Mouse (Mus musculus): ENCODE measurements around the gene Mrpl28. TPM values are rescaled to one million over a fixed set of nuclear protein-coding genes. Genes with fewer than 3 reads are reported as not detected.

The Mrpl28 gene
- polyA plus RNA-seq, 1 experiment from 2014 or later: 195 TPM

Other genes starting within 250 kb of the Mrpl28 start
- gene Mettl26, start 248.4 kb upstream of the Mrpl28 start, polyA plus RNA-seq (2015; fragmentation: Nextera tagmentation; extraction: Ambion mirVana): 29.3 and 35.1 TPM in 2 replicates
- gene Wfikkn1, start 242.6 kb upstream of the Mrpl28 start, polyA plus RNA-seq (2015; fragmentation: Nextera tagmentation; extraction: Ambion mirVana): 0.24 and 0.28 TPM in 2 replicates
- gene Rab40c, start 203.8 kb upstream of the Mrpl28 start, polyA plus RNA-seq (2015; fragmentation: Nextera tagmentation; extraction: Ambion mirVana): 12.1 and 18.0 TPM in 2 replicates
- gene Pigq, start 178.6 kb upstream of the Mrpl28 start, polyA plus RNA-seq (2015; fragmentation: Nextera tagmentation; extraction: Ambion mirVana): 52.9 and 63.0 TPM in 2 replicates
- 0.08 and 0.16 TPM in 2 replicates for gene Nhlrc4, start 178.5 kb upstream of the Mrpl28 start, polyA plus RNA-seq (2015; fragmentation: Nextera tagmentation; extraction: Ambion mirVana)
- gene A930017K11Rik, start 170.9 kb upstream of the Mrpl28 start, polyA plus RNA-seq (2015; fragmentation: Nextera tagmentation; extraction: Ambion mirVana): 0.05 TPM in 1 of 2 replicates, not detected in the other
- gene Capn15, start 137.7 kb upstream of the Mrpl28 start, polyA plus RNA-seq (2015; fragmentation: Nextera tagmentation; extraction: Ambion mirVana): 9.3 and 13.5 TPM in 2 replicates
- 10.2 and 12.8 TPM in 2 replicates for gene Rab11fip3, start 53.9 kb upstream of the Mrpl28 start, polyA plus RNA-seq (2015; fragmentation: Nextera tagmentation; extraction: Ambion mirVana)
- 36.0 and 36.9 TPM in 2 replicates for gene Decr2, start 33.2 kb upstream of the Mrpl28 start, polyA plus RNA-seq (2015; fragmentation: Nextera tagmentation; extraction: Ambion mirVana)
- gene Nme4, start 27.9 kb upstream of the Mrpl28 start, polyA plus RNA-seq (2015; fragmentation: Nextera tagmentation; extraction: Ambion mirVana): 48.8 and 61.8 TPM in 2 replicates
- gene Tmem8, start 10.2 kb upstream of the Mrpl28 start, polyA plus RNA-seq (2015; fragmentation: Nextera tagmentation; extraction: Ambion mirVana): 0.77 and 1.3 TPM in 2 replicates
- 8.8 and 12.5 TPM in 2 replicates for gene Axin1, start 15.2 kb downstream of the Mrpl28 start, polyA plus RNA-seq (2015; fragmentation: Nextera tagmentation; extraction: Ambion mirVana)
- gene Pdia2, start 75.6 kb downstream of the Mrpl28 start, polyA plus RNA-seq (2015; fragmentation: Nextera tagmentation; extraction: Ambion mirVana): 0.25 and 0.76 TPM in 2 replicates
- gene Rgs11, start 79.5 kb downstream of the Mrpl28 start, polyA plus RNA-seq (2015; fragmentation: Nextera tagmentation; extraction: Ambion mirVana): 4.5 and 5.7 TPM in 2 replicates
- gene Arhgdig, start 84.3 kb downstream of the Mrpl28 start, polyA plus RNA-seq (2015; fragmentation: Nextera tagmentation; extraction: Ambion mirVana): 3.7 and 6.0 TPM in 2 replicates
- 44.3 and 47.5 TPM in 2 replicates for gene Fam234a, start 120.7 kb downstream of the Mrpl28 start, polyA plus RNA-seq (2015; fragmentation: Nextera tagmentation; extraction: Ambion mirVana)
- 53.4 and 55.3 TPM in 2 replicates for gene Luc7l, start 129.4 kb downstream of the Mrpl28 start, polyA plus RNA-seq (2015; fragmentation: Nextera tagmentation; extraction: Ambion mirVana)

Data from heart, embryonic 15.5 days (tissue).